Mouse (Mus musculus) bone marrow, adult 2 months (tissue): Measurements from ENCODE around the gene Sipa1l1.

Experiments
- CTCF ChIP-seq: fragments of 200-500 bp; IDR thresholded peaks from 2 replicates; pipeline ENCODE4 v1.5.1; 2011; ENCODE audit warnings: low read length, control low read depth; ENCODE audit not compliant: control insufficient read depth, insufficient read depth
- POLR2A ChIP-seq: fragments of 200-500 bp; IDR thresholded peaks from 2 replicates; pipeline ENCODE4 v1.6.1; 2011; ENCODE audit warnings: low read depth, mild to moderate bottlenecking, control low read depth, low read length, borderline replicate concordance; ENCODE audit not compliant: control insufficient read depth

DNA sequence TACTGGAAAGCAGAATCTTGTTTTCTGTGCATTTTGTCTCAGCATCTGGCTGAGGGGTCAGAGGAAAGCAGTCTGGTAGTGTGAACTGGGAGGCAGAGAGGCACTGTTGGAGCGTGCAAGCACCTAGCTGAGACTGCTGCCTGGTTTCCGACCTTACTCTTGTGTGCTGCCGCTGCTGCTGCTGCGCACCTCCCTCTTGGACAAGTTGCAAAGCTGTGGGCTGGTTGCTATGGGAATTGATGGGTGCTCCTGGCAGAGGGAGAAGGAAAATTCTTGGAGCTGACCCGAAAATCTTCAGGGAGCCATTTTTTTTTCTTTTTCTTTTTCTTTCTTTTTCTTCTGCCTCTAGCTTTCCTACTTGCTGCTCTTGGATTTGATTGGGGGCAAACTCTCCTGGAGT, 85.0 kb downstream of the Sipa1l1 start:
- TF ChIP-seq CTCF (no peak), POLR2A (no peak)
